Mouse (Mus musculus) kidney, postnatal 0 days (tissue): ENCODE measurements around the gene Fstl3. TPM values are rescaled to one million over a fixed set of nuclear protein-coding genes. Genes with fewer than 3 reads are reported as not detected.

ENCODE experiments used
- ATAC-seq: fragments of 200-750 bp; cut with Nextera tagmentation; replicated peaks from 2 replicates; pipeline ENCODE4 v1.8.0; 2017; ENCODE audit warnings: low read depth, moderate number of reproducible peaks, moderate TSS enrichment, moderate library complexity; ENCODE audit not compliant: low FRiP score
- DNase-seq: peaks from one replicate; pipeline ENCODE4 v3.0.0-alpha.2; 2016; ENCODE audit warnings: low spot score
- H3K27ac ChIP-seq: fragments of 300-500 bp; sonication (generic); 2 replicates; pipeline ENCODE4 v1.5.1; 2014; ENCODE audit warnings: mild to moderate bottlenecking
- H3K27me3 ChIP-seq: fragments of 300-500 bp; sonication (generic); 2 replicates; pipeline ENCODE4 v1.6.1; 2014; ENCODE audit warnings: low read length, mixed read lengths; ENCODE audit not compliant: insufficient read depth
- H3K36me3 ChIP-seq: fragments of 300-500 bp; sonication (generic); 2 replicates; pipeline ENCODE4 v1.6.1; 2014; ENCODE audit warnings: low read length, mixed read lengths; ENCODE audit not compliant: insufficient read depth
- H3K4me1 ChIP-seq: fragments of 300-500 bp; sonication (generic); replicated peaks from 2 replicates; pipeline ENCODE4 v1.6.1; 2014; ENCODE audit warnings: antibody characterized with exemption, low read length, mixed read lengths; ENCODE audit not compliant: insufficient read depth
- H3K4me2 ChIP-seq: fragments of 300-500 bp; sonication (generic); 2 replicates; pipeline ENCODE4 v1.6.1; 2014; ENCODE audit warnings: mild to moderate bottlenecking, low read length, moderate library complexity, mixed read lengths
- H3K4me3 ChIP-seq: fragments of 300-500 bp; sonication (generic); replicated peaks from 2 replicates; pipeline ENCODE4 v1.5.1; 2014; ENCODE audit warnings: low read depth, low read length
- H3K9ac ChIP-seq: fragments of 300-500 bp; sonication (generic); 2 replicates; pipeline ENCODE4 v1.6.1; 2014; ENCODE audit warnings: low read depth, low read length
- H3K9me3 ChIP-seq: fragments of 300-500 bp; sonication (generic); replicated peaks from 2 replicates; pipeline ENCODE4 v1.6.1; 2016; ENCODE audit warnings: low read length, inconsistent platforms, mixed read lengths
- CTCF ChIP-seq: IDR thresholded peaks from 2 replicates; pipeline ENCODE4 v1.5.1; 2016; ENCODE audit warnings: antibody characterized with exemption, low read depth, mild to moderate bottlenecking, moderate library complexity
- WGBS: fragments of 180-500 bp; shearing (Covaris S2); extraction: QIAGEN DNeasy Blood & Tissue Kit; methylation state at CpG from one replicate; pipeline ENCODE4 v1.1.7; 2014; 5-methylcytosine and 5-hydroxymethylcytosine counted together
- polyA plus RNA-seq: library from polyadenylated mRNA; unstranded; fragments of >200 nt; fragmentation: Nextera tagmentation; extraction: Ambion mirVana; gene quantifications from 2 replicates; pipeline ENCODE4 v1.2.1, GENCODE M21; 2015

The Fstl3 gene
- polyA plus RNA-seq, 1 experiment from 2014 or later, result 32.9 TPM

- ATAC-seq, result no peak
- Histone ChIP-seq H3K4me1 (peaks cover 47% of the 10 kb centered on the region), H3K9ac (no peak overlapping the region), H3K27me3 (no peaks in the 10 kb centered on the region), H3K27ac (peak overlapping the region; percentile 50; the same call in 1 of the 2 replicates), H3K9me3 (no peaks in the 10 kb centered on the region), H3K36me3 (peaks cover 11% of the 10 kb centered on the region), H3K4me2 (peak overlapping the region; percentile 7; the same call in 1 of the 2 replicates), H3K4me3 (no peak overlapping the region)
- DNase-seq, result peak; percentile 43
- no peak for TF ChIP-seq CTCF
- 22% methylated on average over 11 of the region's 11 CpGs for WGBS
These were observed 28.6 kb downstream of the Fstl3 start for GRCm38 (mm10) chr10:79805636-79806035.

GRCm38 (mm10) chr10:79806331-79806730, 29.3 kb downstream of the Fstl3 start:
- peaks cover 13% of the 10 kb centered on the region for H3K36me3 ChIP-seq
- DNase-seq (no peak), ATAC-seq (no peak)
- TF ChIP-seq CTCF, result no peak
- no peak overlapping the region for H3K4me3 ChIP-seq
- no peaks in the 10 kb centered on the region for H3K9me3 ChIP-seq
- H3K4me2 ChIP-seq, result 0 out of 2 replicates have a peak overlapping the region, but pooled peaks have one; percentile 7
- no peaks in the 10 kb centered on the region for H3K27me3 ChIP-seq
- H3K9ac ChIP-seq, result 0 out of 2 replicates have a peak overlapping the region, but pooled peaks have one; percentile 8
- H3K27ac ChIP-seq, result peak overlapping the region; percentile 50; the same call in 1 of the 2 replicates
- H3K4me1 ChIP-seq, result peaks cover 43% of the 10 kb centered on the region
- WGBS, result 73% methylated on average over 9 of the region's 9 CpGs

GRCm38 (mm10) chr10:79806972-79807371, 29.9 kb downstream of the Fstl3 start:
- Histone ChIP-seq H3K36me3 (peaks cover 19% of the 10 kb centered on the region), H3K9ac (no peak overlapping the region), H3K4me3 (no peak overlapping the region), H3K4me2 (no peak overlapping the region), H3K9me3 (no peaks in the 10 kb centered on the region), H3K4me1 (peaks cover 39% of the 10 kb centered on the region), H3K27ac (peak overlapping the region; percentile 11; the same call in 1 of the 2 replicates), H3K27me3 (no peaks in the 10 kb centered on the region)
- 66% methylated on average over 10 of the region's 10 CpGs for WGBS
- ATAC-seq (0 out of 2 replicates have a peak, but pooled peaks have one; percentile 15), DNase-seq (no peak)
- no peak for TF ChIP-seq CTCF

- H3K4me2 ChIP-seq, result no peak overlapping the region
- peaks cover 30% of the 10 kb centered on the region for H3K4me1 ChIP-seq
- H3K27ac ChIP-seq, result peak overlapping the region; percentile 69
- DNase-seq (peak; percentile 34), ATAC-seq (no peak)
- H3K9me3 ChIP-seq, result no peaks in the 10 kb centered on the region
- H3K27me3 ChIP-seq, result no peaks in the 10 kb centered on the region
- no peak for TF ChIP-seq CTCF
- peaks cover 19% of the 10 kb centered on the region for H3K36me3 ChIP-seq
- H3K9ac ChIP-seq, result no peak overlapping the region
- 47% methylated on average over 11 of the region's 11 CpGs for WGBS
- H3K4me3 ChIP-seq, result no peak overlapping the region
These were observed 30.8 kb downstream of the Fstl3 start for GRCm38 (mm10) chr10:79807826-79808225.

GRCm38 (mm10) chr10:79808728-79809127, 31.7 kb downstream of the Fstl3 start:
- no peak for TF ChIP-seq CTCF
- ATAC-seq, result no peak
- peaks cover 22% of the 10 kb centered on the region for H3K4me1 ChIP-seq

GRCm38 (mm10) chr10:79811736-79812637, 34.9 kb downstream of the Fstl3 start:
- DNase-seq, result peak; percentile 79
- Histone ChIP-seq H3K4me3 (no peak overlapping the region), H3K4me2 (no peak overlapping the region), H3K9ac (no peak overlapping the region), H3K27ac (no peak overlapping the region), H3K9me3 (no peaks in the 10 kb centered on the region), H3K4me1 (peaks cover 7% of the 10 kb centered on the region; the same call in 1 of the 2 replicates), H3K36me3 (peaks cover 23% of the 10 kb centered on the region), H3K27me3 (no peaks in the 10 kb centered on the region)
- ATAC-seq, result peak; percentile 12; the same call in 1 of the 2 replicates
- peak; percentile 99 for TF ChIP-seq CTCF
- 31% methylated on average over 15 of the region's 15 CpGs for WGBS

More at GRCm38 (mm10) chr10:79808728-79809127, 31.7 kb downstream of the Fstl3 start:
- Histone ChIP-seq H3K4me3 (no peak overlapping the region), H3K4me2 (no peak overlapping the region), H3K36me3 (peaks cover 19% of the 10 kb centered on the region), H3K9me3 (no peaks in the 10 kb centered on the region), H3K27ac (peak overlapping the region; percentile 69; the same call in 1 of the 2 replicates), H3K27me3 (no peaks in the 10 kb centered on the region), H3K9ac (no peak overlapping the region)
- peak; percentile 37 for DNase-seq
- 82% methylated on average over 11 of the region's 11 CpGs for WGBS
